ENCODE assay signal across 8 mouse cellular contexts in genomic region chr11:74834359-74834638, GRCm38 (mm10). TPM values are rescaled to one million over a fixed set of nuclear protein-coding genes. Genes with fewer than 3 reads are reported as not detected.
DNase-seq lines count a peak whose midpoint lies in the region; ATAC-seq and TF ChIP-seq lines count a peak whose summit lies in the region.

No protein-coding gene starts in this region.

- no peak for DNase-seq in hindbrain, embryonic 10.5 days (ENCODE audit: low spot score)
- no peak for DNase-seq in neural tube, embryonic 10.5 days (ENCODE audit: extremely low spot score, low spot score)
- DNase-seq in right cerebral cortex, postnatal 25 days: no peak

- no peak for TF ChIP-seq POLR2A in small intestine, adult 2 months (IDR thresholded peaks at IDR 0.05; ENCODE audit: low read depth, low read length)

- peak overlapping the region; percentile 1; the same call in 1 of the 2 replicates for H3K4me3 ChIP-seq in hindbrain, embryonic 10.5 days
- no peak overlapping the region; the same call in 1 of the 2 replicates for H3K4me3 ChIP-seq in hindbrain, embryonic 12.5 days
- no peak overlapping the region for H3K4me3 ChIP-seq in neural tube, embryonic 12.5 days
- no peak overlapping the region for H3K4me3 ChIP-seq in intestine, embryonic 15.5 days (replicated peaks)
- no peak overlapping the region for H3K4me3 ChIP-seq in small intestine, adult 2 months (ENCODE audit: low read depth, low read length)

- H3K36me3 ChIP-seq in hindbrain, embryonic 10.5 days: peaks cover 14% of the 10 kb centered on the region; the same call in 1 of the 2 replicates
- H3K36me3 ChIP-seq in hindbrain, embryonic 12.5 days: peaks cover 5% of the 10 kb centered on the region; the same call in 1 of the 2 replicates
- 0 out of 2 replicates have a peak, but pooled peaks cover 5% of the 10 kb centered on the region for H3K36me3 ChIP-seq in neural tube, embryonic 12.5 days
- no peaks in the 10 kb centered on the region for H3K36me3 ChIP-seq in intestine, embryonic 15.5 days
- no peaks in the 10 kb centered on the region for H3K36me3 ChIP-seq in small intestine, adult 2 months (ENCODE audit: control insufficient read depth, insufficient read depth, low read length)

- WGBS in hindbrain, embryonic 10.5 days: 68% methylated on average over 1 of the region's 1 CpGs
- 67% methylated on average over 1 of the region's 1 CpGs for WGBS in hindbrain, embryonic 12.5 days
- WGBS in neural tube, embryonic 12.5 days: 83% methylated on average over 1 of the region's 1 CpGs
- WGBS in intestine, embryonic 15.5 days: 68% methylated on average over 1 of the region's 1 CpGs
- 42% methylated on average over 1 of the region's 1 CpGs for WGBS in small intestine, adult 2 months

- peaks cover 79% of the 10 kb centered on the region for H3K4me1 ChIP-seq in hindbrain, embryonic 10.5 days (replicated peaks)
- H3K4me1 ChIP-seq in hindbrain, embryonic 12.5 days: peaks cover 63% of the 10 kb centered on the region
- H3K4me1 ChIP-seq in neural tube, embryonic 12.5 days: peaks cover 52% of the 10 kb centered on the region
- peaks cover 45% of the 10 kb centered on the region for H3K4me1 ChIP-seq in intestine, embryonic 15.5 days (replicated peaks)
- peaks cover 20% of the 10 kb centered on the region for H3K4me1 ChIP-seq in small intestine, adult 2 months (ENCODE audit: control insufficient read depth, insufficient read depth, insufficient read length, low read length)

- H3K9ac ChIP-seq in hindbrain, embryonic 12.5 days: no peak overlapping the region
- H3K9ac ChIP-seq in neural tube, embryonic 12.5 days: 0 out of 2 replicates have a peak overlapping the region, but pooled peaks have one; percentile 13
- H3K9ac ChIP-seq in intestine, embryonic 15.5 days: 0 out of 2 replicates have a peak overlapping the region, but pooled peaks have one; percentile 6

- 0 out of 2 replicates have a peak overlapping the region, but pooled peaks have one; percentile 50 for H3K27ac ChIP-seq in hindbrain, embryonic 10.5 days
- no peak overlapping the region for H3K27ac ChIP-seq in hindbrain, embryonic 12.5 days
- H3K27ac ChIP-seq in neural tube, embryonic 12.5 days: no peak overlapping the region
- peak overlapping the region; percentile 80 for H3K27ac ChIP-seq in intestine, embryonic 15.5 days
- H3K27ac ChIP-seq in small intestine, adult 2 months (ENCODE audit: insufficient read depth, low read depth, low read length): peak overlapping the region; percentile 20

- TF ChIP-seq CTCF in small intestine, adult 2 months (IDR thresholded peaks at IDR 0.05; ENCODE audit: extremely low read depth, insufficient read length, insufficient replicate concordance, low read depth, low read length): no peak

- H3K4me2 ChIP-seq in hindbrain, embryonic 12.5 days (replicated peaks): no peak overlapping the region
- H3K4me2 ChIP-seq in neural tube, embryonic 12.5 days (replicated peaks): peak overlapping the region; percentile 18
- no peak overlapping the region for H3K4me2 ChIP-seq in intestine, embryonic 15.5 days (replicated peaks)

- H3K9me3 ChIP-seq in hindbrain, embryonic 10.5 days: no peaks in the 10 kb centered on the region
- no peaks in the 10 kb centered on the region for H3K9me3 ChIP-seq in hindbrain, embryonic 12.5 days (replicated peaks)
- no peaks in the 10 kb centered on the region for H3K9me3 ChIP-seq in neural tube, embryonic 12.5 days
- no peaks in the 10 kb centered on the region for H3K9me3 ChIP-seq in intestine, embryonic 15.5 days

- ATAC-seq in hindbrain, embryonic 12.5 days (ENCODE audit: low FRiP score): no peak
- ATAC-seq in neural tube, embryonic 12.5 days (ENCODE audit: low FRiP score, low read depth): no peak
- ATAC-seq in intestine, embryonic 15.5 days: no peak
- no peak for ATAC-seq in granulocyte monocyte progenitor cell, adult 5-6 weeks (replicated peaks; ENCODE audit: poor library complexity, severe bottlenecking)

- 0 out of 2 replicates have a peak, but pooled peaks cover 10% of the 10 kb centered on the region for H3K27me3 ChIP-seq in hindbrain, embryonic 10.5 days (ENCODE audit: insufficient read depth, poor library complexity, severe bottlenecking)
- no peaks in the 10 kb centered on the region for H3K27me3 ChIP-seq in hindbrain, embryonic 12.5 days
- no peaks in the 10 kb centered on the region for H3K27me3 ChIP-seq in neural tube, embryonic 12.5 days (replicated peaks)
- H3K27me3 ChIP-seq in intestine, embryonic 15.5 days (replicated peaks): no peaks in the 10 kb centered on the region
- no peaks in the 10 kb centered on the region for H3K27me3 ChIP-seq in small intestine, adult 2 months (ENCODE audit: control insufficient read depth, insufficient read depth, low read length)

RNA-seq across cellular contexts. Expression of gene Mnt, which starts 3.6 kb away (rescaled TPM):
- 5.4 and 7.4 TPM in 2 replicates for polyA plus RNA-seq in hindbrain, embryonic 10.5 days (2016; fragmentation: Nextera tagmentation; extraction: Ambion mirVana)
- 8.3 and 8.4 TPM in 2 replicates for polyA plus RNA-seq in hindbrain, embryonic 12.5 days (2016; fragmentation: Nextera tagmentation; extraction: Ambion mirVana)
- polyA plus RNA-seq in neural tube, embryonic 12.5 days (2016; fragmentation: Nextera tagmentation; extraction: Ambion mirVana): 7.8 and 9.0 TPM in 2 replicates
- polyA plus RNA-seq in intestine, embryonic 15.5 days (2015; fragmentation: Nextera tagmentation; extraction: Ambion mirVana): 4.8 and 5.0 TPM in 2 replicates
- 9.5 and 23.6 TPM in 2 replicates for polyA plus RNA-seq in small intestine, adult 2 months (2012; rRNA removed)
- 14.4 and 20.2 TPM in 2 replicates for total RNA-seq in granulocyte monocyte progenitor cell, adult 5-6 weeks (2014; fragmentation: Nextera tagmentation)
- total RNA-seq in granulocyte monocyte progenitor cell, adult 5-6 weeks (2017): 5.3 and 6.0 TPM in 2 replicates

Comparison
In these comparisons a context has a peak if more than half of its experiments do, and no peak if none do; other contexts are left out.
1. H3K27ac ChIP-seq: peak in hindbrain, embryonic 10.5 days (single experiment), intestine, embryonic 15.5 days (single experiment) and small intestine, adult 2 months (single experiment); none in hindbrain, embryonic 12.5 days (single experiment) and neural tube, embryonic 12.5 days (single experiment).